Mouse (Mus musculus): ENCODE data around the gene Lrrc8a. TPM values are rescaled to one million over a fixed set of nuclear protein-coding genes. Genes with fewer than 3 reads are reported as not detected.

Gene Lrrc8a
- polyA plus RNA-seq, 1 experiment from 2014 or later = 39.6 TPM

DNA sequence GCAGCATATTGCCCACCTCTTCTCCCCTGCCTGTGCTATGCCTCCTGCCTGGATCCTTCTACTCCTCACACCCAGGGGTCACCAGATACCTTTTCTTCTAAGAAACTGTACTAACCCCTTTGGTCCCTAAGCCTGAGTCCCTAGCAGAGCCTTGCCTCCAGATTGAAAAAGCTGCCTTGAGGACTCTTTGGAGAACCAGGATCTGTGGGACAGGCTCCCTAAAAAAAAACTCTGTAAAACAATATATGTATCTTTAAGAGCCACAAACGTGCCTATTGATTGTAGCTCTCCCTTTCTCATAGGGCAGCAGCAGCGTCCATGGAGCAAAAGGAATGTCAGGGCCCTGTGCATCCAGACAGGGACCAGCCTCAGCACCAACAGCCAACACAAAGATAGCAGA is 2.8 kb downstream of the Lrrc8a start, which contains the start of gene Gm28035:
Gene Gm28035 (plus strand): TSS at position 301 of the 400 bp plus-strand sequence.
- H3K4me1 ChIP-seq = peaks cover 66% of the 10 kb centered on the region
- H3K36me3 ChIP-seq = peaks cover 46% of the 10 kb centered on the region
- H3K27ac ChIP-seq (replicated peaks) = peak within 1 kb of the TSS; percentile 96
- no peaks in the 10 kb centered on the region for H3K9me3 ChIP-seq
- 60% methylated on average over 2 of the region's 2 CpGs for WGBS
- H3K4me2 ChIP-seq = peak within 1 kb of the TSS; percentile 91
- peak within 1 kb of the TSS; percentile 96 for H3K9ac ChIP-seq
- no peaks in the 10 kb centered on the region for H3K27me3 ChIP-seq (replicated peaks)
- no peak for ATAC-seq (ENCODE audit: extremely low read depth, insufficient number of reproducible peaks, low FRiP score, low TSS enrichment)
- peak within 1 kb of the TSS; percentile 86 for H3K4me3 ChIP-seq

DNA sequence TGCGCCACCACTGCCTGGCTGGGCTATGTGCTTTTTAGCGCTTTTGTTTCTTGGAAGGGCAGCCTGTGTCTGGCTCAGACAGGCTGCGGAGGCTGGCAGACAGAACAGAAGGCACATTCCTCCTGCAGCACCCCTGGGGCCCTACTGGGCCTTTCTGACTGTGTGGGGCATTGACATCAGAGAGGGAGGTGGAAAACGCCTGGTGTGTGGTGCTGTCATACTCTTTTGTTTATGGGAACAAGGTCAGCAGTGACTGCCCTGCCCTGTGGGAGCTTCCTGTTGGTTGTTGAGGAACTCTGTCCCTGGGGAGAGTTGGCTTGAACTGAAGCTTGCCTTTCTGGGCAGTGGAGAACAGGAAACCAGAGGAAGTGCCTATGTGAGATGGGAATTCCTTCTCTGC is 5.0 kb downstream of the Lrrc8a start:
- Histone ChIP-seq H3K4me1 (peaks cover 58% of the 10 kb centered on the region), H3K9me3 (no peaks in the 10 kb centered on the region), H3K4me2 (peak overlapping the region; percentile 13; the same call in 1 of the 2 replicates), H3K36me3 (peaks cover 64% of the 10 kb centered on the region), H3K27ac (replicated peaks) (peak overlapping the region; percentile 80), H3K9ac (peak overlapping the region; percentile 28; the same call in 1 of the 2 replicates), H3K4me3 (no peak overlapping the region), H3K27me3 (replicated peaks) (no peaks in the 10 kb centered on the region)
- no peak for ATAC-seq (ENCODE audit: extremely low read depth, insufficient number of reproducible peaks, low FRiP score, low TSS enrichment)
- 37% methylated on average over 4 of the region's 4 CpGs for WGBS

DNA sequence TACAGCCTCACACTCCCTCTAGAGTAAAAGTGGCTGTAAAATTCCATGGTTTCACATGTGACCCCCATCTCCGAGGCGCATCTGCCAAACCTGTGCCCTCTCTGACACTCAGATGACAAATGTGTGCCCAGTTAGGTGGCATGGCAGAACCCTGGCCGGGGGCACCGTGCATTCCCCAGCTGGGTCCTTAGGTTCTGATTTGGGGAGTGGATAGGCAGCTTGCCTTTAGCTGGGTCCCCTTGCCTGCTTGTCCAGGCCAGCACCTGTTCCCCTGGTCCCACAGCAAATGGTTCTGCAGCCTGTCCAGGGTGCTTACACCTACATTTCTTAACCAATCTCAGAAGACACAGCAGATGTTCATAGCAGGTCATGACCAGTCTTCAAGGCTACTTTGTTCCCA is 5.9 kb downstream of the Lrrc8a start:
- no peak for ATAC-seq (ENCODE audit: extremely low read depth, insufficient number of reproducible peaks, low FRiP score, low TSS enrichment)
- H3K36me3 ChIP-seq = peaks cover 72% of the 10 kb centered on the region
- no peaks in the 10 kb centered on the region for H3K9me3 ChIP-seq
- no peak overlapping the region for H3K4me3 ChIP-seq
- no peaks in the 10 kb centered on the region for H3K27me3 ChIP-seq (replicated peaks)
- no peak overlapping the region for H3K4me2 ChIP-seq
- WGBS = 91% methylated on average over 4 of the region's 4 CpGs
- H3K9ac ChIP-seq = 0 out of 2 replicates have a peak overlapping the region, but pooled peaks have one; percentile 37
- H3K4me1 ChIP-seq = peaks cover 56% of the 10 kb centered on the region
- 0 out of 2 replicates have a peak overlapping the region, but pooled peaks have one; percentile 80 for H3K27ac ChIP-seq (replicated peaks)

DNA sequence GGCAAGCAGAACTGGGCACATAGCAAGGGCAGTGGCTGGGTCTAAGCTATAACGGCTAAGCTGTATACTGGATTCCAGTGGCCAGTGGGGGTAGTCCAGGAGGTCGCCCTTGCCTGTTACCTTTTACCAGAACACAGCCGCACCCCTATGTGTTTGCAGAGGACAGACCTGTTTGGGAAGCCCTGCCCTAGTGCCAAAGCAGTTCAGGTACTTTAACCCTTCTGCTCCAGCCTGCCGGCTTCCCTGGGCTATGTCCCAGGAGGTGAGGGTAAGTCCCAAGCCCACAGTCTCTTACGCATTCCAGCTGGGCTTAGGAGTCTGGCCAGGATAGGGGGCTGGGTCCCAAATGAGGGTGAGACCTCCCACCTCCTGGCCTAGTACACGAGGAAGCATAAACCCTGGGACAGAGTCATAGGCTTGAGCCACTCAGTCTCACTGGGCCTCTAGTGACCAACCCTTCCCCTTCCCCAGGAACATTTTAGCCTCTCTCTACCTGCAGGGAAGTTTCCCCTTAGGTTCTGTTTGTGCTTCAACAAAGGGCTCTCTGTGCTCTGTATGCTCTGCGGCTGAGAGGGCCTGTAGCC is 7.2 kb downstream of the Lrrc8a start:
- Histone ChIP-seq H3K9ac (no peak overlapping the region), H3K36me3 (peaks cover 85% of the 10 kb centered on the region), H3K27me3 (replicated peaks) (no peaks in the 10 kb centered on the region), H3K4me3 (no peak overlapping the region), H3K4me1 (peaks cover 43% of the 10 kb centered on the region), H3K4me2 (no peak overlapping the region), H3K27ac (replicated peaks) (no peak overlapping the region), H3K9me3 (no peaks in the 10 kb centered on the region)
- WGBS = 72% methylated on average over 7 of the region's 7 CpGs
- no peak for ATAC-seq (ENCODE audit: extremely low read depth, insufficient number of reproducible peaks, low FRiP score, low TSS enrichment)

DNA sequence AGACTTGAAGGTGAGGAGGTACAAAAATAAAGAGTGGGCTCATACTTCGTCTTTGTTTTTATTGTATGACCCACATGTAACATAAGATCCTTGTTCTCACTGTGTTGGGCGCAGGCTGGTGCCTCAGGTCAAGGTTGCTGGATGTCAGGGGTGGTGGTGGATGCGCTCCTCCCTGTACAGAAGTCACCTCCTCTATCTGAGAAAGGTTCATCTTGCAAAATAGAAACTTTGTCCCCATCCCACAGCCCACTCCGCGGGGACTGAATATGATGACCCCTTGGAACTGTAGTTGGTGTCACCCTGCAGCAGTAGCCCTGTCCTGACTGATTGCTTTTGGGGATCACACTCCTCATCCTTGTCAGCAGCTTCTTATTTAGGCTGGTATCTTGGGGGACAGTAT is 9.5 kb downstream of the Lrrc8a start:
- Histone ChIP-seq H3K27me3 (replicated peaks) (no peaks in the 10 kb centered on the region), H3K36me3 (peaks cover 83% of the 10 kb centered on the region), H3K4me3 (no peak overlapping the region), H3K27ac (replicated peaks) (no peak overlapping the region), H3K4me1 (peaks cover 39% of the 10 kb centered on the region), H3K4me2 (no peak overlapping the region), H3K9me3 (no peaks in the 10 kb centered on the region), H3K9ac (no peak overlapping the region)
- ATAC-seq (ENCODE audit: extremely low read depth, insufficient number of reproducible peaks, low FRiP score, low TSS enrichment) = no peak
- WGBS = 87% methylated on average over 5 of the region's 5 CpGs

DNA sequence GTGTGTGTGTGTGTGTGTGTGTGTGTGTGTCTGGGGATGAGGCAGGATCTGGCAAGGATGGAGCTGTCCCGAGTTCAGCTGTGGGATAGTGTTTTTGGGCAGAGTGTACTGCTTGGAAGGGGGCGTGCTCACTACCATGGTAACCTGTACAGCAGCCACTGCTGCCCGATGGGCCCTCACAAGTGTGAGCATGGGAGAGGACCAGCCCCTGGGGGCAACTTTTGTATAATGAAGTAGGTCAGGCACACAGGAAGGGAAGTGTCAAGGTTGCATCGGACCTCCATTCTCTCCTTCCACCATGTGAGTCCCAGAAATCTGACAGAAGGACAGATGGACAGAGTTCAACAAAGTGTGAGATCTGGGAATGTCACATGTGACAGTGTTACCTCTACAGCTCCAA is 10.2 kb downstream of the Lrrc8a start:
- H3K36me3 ChIP-seq = peaks cover 82% of the 10 kb centered on the region
- H3K4me2 ChIP-seq = no peak overlapping the region
- no peak overlapping the region for H3K9ac ChIP-seq
- H3K27me3 ChIP-seq (replicated peaks) = no peaks in the 10 kb centered on the region
- H3K9me3 ChIP-seq = no peaks in the 10 kb centered on the region
- WGBS = 64% methylated on average over 4 of the region's 4 CpGs
- H3K4me1 ChIP-seq = peaks cover 39% of the 10 kb centered on the region
- no peak for ATAC-seq (ENCODE audit: extremely low read depth, insufficient number of reproducible peaks, low FRiP score, low TSS enrichment)
- no peak overlapping the region for H3K27ac ChIP-seq (replicated peaks)
- no peak overlapping the region for H3K4me3 ChIP-seq

DNA sequence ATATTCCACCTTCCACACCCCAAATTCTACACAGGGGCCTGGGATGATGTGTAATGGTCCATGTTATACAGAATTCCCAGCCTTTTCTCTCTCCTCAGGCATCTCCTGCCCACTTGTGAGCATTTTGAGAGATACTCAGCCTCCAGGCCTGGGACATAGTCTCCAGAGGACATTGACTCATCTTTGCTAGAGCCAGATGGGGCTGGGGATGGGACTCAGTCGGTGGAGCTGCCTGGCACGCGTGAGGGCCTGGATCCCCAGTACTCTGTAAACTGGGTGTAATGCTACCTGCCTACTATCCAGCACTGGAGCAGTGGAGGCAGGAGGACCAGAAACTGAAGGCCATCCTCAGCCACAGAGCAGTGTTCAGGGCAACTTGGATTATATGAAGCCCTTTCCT is 11.7 kb downstream of the Lrrc8a start:
- WGBS = 94% methylated on average over 3 of the region's 3 CpGs
- H3K4me2 ChIP-seq = no peak overlapping the region
- H3K27me3 ChIP-seq (replicated peaks) = no peaks in the 10 kb centered on the region
- peaks cover 36% of the 10 kb centered on the region for H3K4me1 ChIP-seq
- peaks cover 77% of the 10 kb centered on the region for H3K36me3 ChIP-seq
- H3K4me3 ChIP-seq = no peak overlapping the region
- no peak for ATAC-seq (ENCODE audit: extremely low read depth, insufficient number of reproducible peaks, low FRiP score, low TSS enrichment)
- no peak overlapping the region for H3K9ac ChIP-seq
- H3K9me3 ChIP-seq = no peaks in the 10 kb centered on the region
- H3K27ac ChIP-seq (replicated peaks) = no peak overlapping the region

DNA sequence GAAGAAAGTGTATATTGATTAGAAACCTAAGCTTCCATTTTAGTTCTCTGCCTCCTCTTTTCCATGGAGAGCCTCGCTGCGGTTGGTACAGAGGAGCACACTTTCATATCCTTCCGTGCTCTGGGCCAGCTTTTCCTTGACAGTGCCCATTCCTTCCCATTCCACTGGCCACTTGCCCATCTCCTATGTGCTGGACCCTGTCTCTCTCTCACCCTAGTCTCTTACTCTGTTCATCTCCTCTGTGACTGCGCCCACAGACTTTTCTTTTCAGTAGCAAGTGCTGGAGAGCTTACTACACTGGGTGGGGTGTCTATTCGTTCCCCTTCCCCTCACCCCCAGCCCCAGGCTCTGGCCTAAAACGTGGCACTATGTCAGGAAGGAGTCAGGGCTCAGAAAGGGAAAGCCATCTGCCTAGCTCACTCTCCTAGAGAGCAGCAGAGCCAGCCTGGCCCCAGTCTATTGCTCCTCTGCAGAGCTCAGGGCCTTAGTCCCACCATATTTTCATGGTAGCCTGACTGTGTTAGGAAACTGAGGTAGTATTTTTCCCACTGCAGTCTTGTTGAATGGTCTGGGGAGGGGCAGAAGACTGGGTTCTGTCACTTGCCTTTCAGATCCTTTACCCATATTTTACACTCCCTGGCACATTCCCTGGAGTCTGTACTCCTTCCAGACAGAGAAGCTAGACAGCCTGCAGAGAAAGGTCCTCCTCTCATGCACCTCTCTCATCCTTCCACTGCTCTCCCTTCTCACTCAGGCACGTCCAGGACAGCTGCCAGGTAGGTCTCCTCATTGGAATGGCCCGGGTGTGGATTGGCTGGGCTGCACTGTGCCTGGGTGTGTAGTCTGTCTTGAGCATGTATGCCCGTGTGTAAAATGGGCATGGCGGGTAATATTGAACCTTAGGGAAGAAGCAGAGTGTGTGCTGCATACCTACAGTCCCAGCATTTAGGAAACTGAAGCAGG is 12.9 kb downstream of the Lrrc8a start:
- Histone ChIP-seq H3K9me3 (no peaks in the 10 kb centered on the region), H3K36me3 (peaks cover 78% of the 10 kb centered on the region), H3K4me2 (no peak overlapping the region), H3K9ac (0 out of 2 replicates have a peak overlapping the region, but pooled peaks have one; percentile 8), H3K27me3 (replicated peaks) (no peaks in the 10 kb centered on the region), H3K4me3 (no peak overlapping the region), H3K27ac (replicated peaks) (peak overlapping the region; percentile 60), H3K4me1 (peaks cover 35% of the 10 kb centered on the region)
- ATAC-seq (ENCODE audit: extremely low read depth, insufficient number of reproducible peaks, low FRiP score, low TSS enrichment) = no peak
- 83% methylated on average over 10 of the region's 10 CpGs for WGBS

DNA sequence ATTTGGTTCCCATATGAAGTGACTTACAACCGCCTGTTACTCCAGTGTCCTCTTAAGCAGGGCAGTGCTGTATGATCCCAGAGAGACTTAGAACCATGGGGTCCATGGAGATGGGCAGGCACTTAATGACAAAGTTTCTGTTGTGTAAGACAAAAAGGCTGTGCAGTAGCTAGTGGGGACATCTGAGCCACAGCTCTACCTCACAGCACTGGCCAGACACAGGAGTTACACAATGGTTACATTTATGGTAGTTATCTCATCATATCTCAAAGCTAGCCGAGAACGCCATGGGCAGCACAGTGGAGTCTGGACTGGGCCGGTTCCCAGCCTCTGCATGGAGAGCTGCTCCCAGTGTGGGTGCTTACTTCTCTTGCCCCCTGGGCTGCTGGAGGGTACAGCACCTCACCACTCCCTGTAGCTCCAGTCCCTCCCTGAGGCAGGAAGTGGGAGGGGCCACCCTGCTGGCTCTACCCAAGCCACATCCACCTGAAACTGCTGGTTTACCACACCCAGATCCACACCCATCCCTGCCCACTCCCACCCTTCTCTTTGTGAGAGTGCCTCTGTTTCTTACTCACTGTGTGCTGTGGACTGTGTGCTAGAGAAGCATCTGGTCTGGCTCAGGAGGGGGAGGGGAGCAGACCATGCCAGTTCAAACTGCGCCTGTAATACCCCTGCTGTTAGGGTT is 14.0 kb downstream of the Lrrc8a start:
- WGBS = 55% methylated on average over 5 of the region's 5 CpGs
- Histone ChIP-seq H3K27me3 (replicated peaks) (no peaks in the 10 kb centered on the region), H3K27ac (replicated peaks) (peak overlapping the region; percentile 60), H3K4me2 (no peak overlapping the region), H3K4me1 (peaks cover 32% of the 10 kb centered on the region), H3K4me3 (no peak overlapping the region), H3K9ac (peak overlapping the region; percentile 1), H3K9me3 (no peaks in the 10 kb centered on the region), H3K36me3 (peaks cover 80% of the 10 kb centered on the region)
- 0 out of 2 replicates have a peak, but pooled peaks have one; percentile 14 for ATAC-seq (ENCODE audit: extremely low read depth, insufficient number of reproducible peaks, low FRiP score, low TSS enrichment)

DNA sequence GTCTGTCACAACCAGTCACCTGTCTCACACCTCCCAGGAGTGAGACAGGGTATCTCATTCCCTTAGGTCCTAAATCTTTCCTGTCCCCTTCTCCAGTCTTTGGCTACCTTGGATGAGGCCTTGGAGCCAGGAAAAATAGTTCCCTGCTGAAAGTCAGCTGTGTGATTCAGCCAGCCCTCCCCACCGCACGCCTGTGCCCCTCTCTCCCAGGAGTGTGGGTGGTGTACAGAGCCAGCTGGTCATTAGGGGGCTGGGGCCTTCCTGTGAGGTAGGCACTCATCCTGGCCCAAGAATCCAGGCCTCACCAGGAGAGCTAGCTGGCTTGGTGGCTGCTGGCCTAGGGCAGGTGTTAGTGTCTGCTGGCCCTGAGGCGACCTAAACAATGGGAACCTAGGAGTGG is 15.0 kb downstream of the Lrrc8a start:
- H3K27me3 ChIP-seq (replicated peaks) = no peaks in the 10 kb centered on the region
- no peak overlapping the region for H3K4me2 ChIP-seq
- H3K4me1 ChIP-seq = peaks cover 38% of the 10 kb centered on the region
- WGBS = 85% methylated on average over 3 of the region's 3 CpGs
- H3K9ac ChIP-seq = peak overlapping the region; percentile 28; the same call in 1 of the 2 replicates
- no peaks in the 10 kb centered on the region for H3K9me3 ChIP-seq
- H3K27ac ChIP-seq (replicated peaks) = peak overlapping the region; percentile 60
- ATAC-seq (ENCODE audit: extremely low read depth, insufficient number of reproducible peaks, low FRiP score, low TSS enrichment) = no peak
- H3K36me3 ChIP-seq = peaks cover 82% of the 10 kb centered on the region
- H3K4me3 ChIP-seq = no peak overlapping the region

DNA sequence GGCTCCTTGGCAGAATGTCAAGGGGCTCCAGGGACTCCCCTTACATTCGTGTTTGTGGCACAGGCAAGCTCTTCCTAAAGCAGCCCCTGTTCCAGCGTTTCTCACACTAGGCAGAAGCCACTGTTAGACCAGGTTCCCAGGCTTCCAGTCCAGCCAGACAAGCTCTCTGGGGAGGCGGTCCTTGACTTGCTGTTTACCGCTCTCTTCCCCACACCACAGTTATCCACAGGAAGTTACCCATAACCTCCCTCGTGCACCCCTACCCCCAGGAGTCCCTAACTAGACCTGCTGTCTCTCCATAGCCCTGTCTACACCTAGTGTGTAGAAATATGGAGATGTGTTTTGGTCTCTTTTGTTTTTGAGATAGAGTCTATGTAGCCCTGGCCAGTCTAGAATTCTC is 16.3 kb downstream of the Lrrc8a start:
- WGBS = 72% methylated on average over 5 of the region's 5 CpGs
- no peak overlapping the region for H3K4me3 ChIP-seq
- peaks cover 84% of the 10 kb centered on the region for H3K36me3 ChIP-seq

More for the DNA sequence above, 16.3 kb downstream of the Lrrc8a start:
- no peak for ATAC-seq (ENCODE audit: extremely low read depth, insufficient number of reproducible peaks, low FRiP score, low TSS enrichment)
- Histone ChIP-seq H3K4me2 (no peak overlapping the region), H3K9ac (no peak overlapping the region), H3K4me1 (peaks cover 51% of the 10 kb centered on the region), H3K27me3 (replicated peaks) (no peaks in the 10 kb centered on the region), H3K27ac (replicated peaks) (no peak overlapping the region), H3K9me3 (no peaks in the 10 kb centered on the region)
